Mouse (Mus musculus) ES-E14 (cell line): ENCODE measurements around the gene Hhipl1. TPM values are rescaled to one million over a fixed set of nuclear protein-coding genes. Genes with fewer than 3 reads are reported as not detected.

Experiments
- DNase-seq: peaks from one replicate; pipeline ENCODE4 v3.0.0-alpha.2; 2013; ENCODE audit warnings: low read depth, low spot score
- H3K27ac ChIP-seq: 2 replicates; pipeline ENCODE4 v1.5.1; 2012; ENCODE audit warnings: low read depth, mild to moderate bottlenecking, low read length, moderate library complexity, mixed read lengths; ENCODE audit not compliant: poor library complexity, insufficient read depth, severe bottlenecking
- H3K36me3 ChIP-seq: 2 replicates; pipeline ENCODE4 v1.6.1; 2012; ENCODE audit warnings: mild to moderate bottlenecking, low read length, moderate library complexity, mixed read lengths; ENCODE audit not compliant: control insufficient read depth, poor library complexity, insufficient read depth, severe bottlenecking
- H3K4me1 ChIP-seq, 2 experiments: fragments of 150-350 bp in 1 of 2; sonication (generic) in 1 of 2; 2 replicates each; pipeline ENCODE4 v1.6.1; 2012; ENCODE audit warnings: low read length in 2 of 2, mild to moderate bottlenecking in 1 of 2, mixed read lengths in 1 of 2; ENCODE audit not compliant: control insufficient read depth in 2 of 2, insufficient read depth in 2 of 2, poor library complexity in 1 of 2
- H3K4me3 ChIP-seq, 2 experiments: fragments of 150-350 bp in 1 of 2; sonication (generic) in 1 of 2; 2 replicates each; pipeline ENCODE4 v1.5.1; 2012; ENCODE audit warnings: low read length in 2 of 2, low read depth in 1 of 2, mild to moderate bottlenecking in 1 of 2, mixed read lengths in 1 of 2; ENCODE audit not compliant: insufficient read depth in 1 of 2, poor library complexity in 1 of 2, severe bottlenecking in 1 of 2
- H3K9ac ChIP-seq: 2 replicates; pipeline ENCODE4 v1.6.1; 2012; ENCODE audit warnings: low read depth, mild to moderate bottlenecking, low read length, mixed read lengths; ENCODE audit not compliant: poor library complexity, insufficient read depth, severe bottlenecking
- H3K9me3 ChIP-seq: fragments of 150-350 bp; sonication (generic); 2 replicates; pipeline ENCODE4 v1.6.1; 2012; ENCODE audit warnings: low read depth, mild to moderate bottlenecking, low read length; ENCODE audit not compliant: control insufficient read depth, insufficient read depth
- CHD2 ChIP-seq: IDR thresholded peaks from 2 replicates; pipeline ENCODE4 v1.6.1; 2014; ENCODE audit warnings: mild to moderate bottlenecking, low read depth, low read length, inconsistent platforms
- HCFC1 ChIP-seq: IDR thresholded peaks from 2 replicates; pipeline ENCODE4 v1.6.1; 2012; ENCODE audit warnings: low read length, inconsistent platforms, borderline replicate concordance; ENCODE audit not compliant: insufficient read depth
- MAFK ChIP-seq: IDR thresholded peaks from 2 replicates; pipeline ENCODE4 v1.6.1; 2014; ENCODE audit warnings: mild to moderate bottlenecking, low read depth, low read length, inconsistent platforms; ENCODE audit not compliant: insufficient read depth
- ZC3H11A ChIP-seq: IDR thresholded peaks from 2 replicates; pipeline ENCODE4 v1.6.1; 2012; ENCODE audit warnings: low read depth, mild to moderate bottlenecking, inconsistent platforms, low read length, borderline replicate concordance
- ZNF384 ChIP-seq: IDR thresholded peaks from 2 replicates; pipeline ENCODE4 v1.6.1; 2012; ENCODE audit warnings: low read depth, low read length, inconsistent platforms
- in situ Hi-C, 2 experiments: fragments of 600-800 bp; cut with MboI; formaldehyde crosslinking; loops; one replicate each; pipeline ENCODE4 v1.15.1; 2025; ENCODE audit warnings: low sequenced_read_pairs in 2 of 2, inconsistent platforms in 1 of 2; ENCODE audit not compliant: unreplicated experiment in 2 of 2
- total RNA-seq: library from RNA; depleted of rRNA; stranded (reverse); fragments of 300-350 nt; gene quantifications from 2 replicates; pipeline ENCODE4 v1.2.3, GENCODE M21; 2012

Gene Hhipl1
- total RNA-seq, 1 experiment = 1.0 TPM

GRCm38 (mm10) chr12:108309116-108309794, 3.2 kb downstream of the Hhipl1 start:
- in situ Hi-C loops = no loop called here
- Histone ChIP-seq H3K4me1 (peaks cover 0 to 20% of the 10 kb centered on the region in 2 experiments; a peak in 2 of 4 replicates), H3K36me3 (no peaks in the 10 kb centered on the region), H3K9me3 (no peaks in the 10 kb centered on the region), H3K4me3 (no peak overlapping the region), H3K9ac (no peak overlapping the region), H3K27ac (no peak overlapping the region)
- TF ChIP-seq ZC3H11A (no peak), ZNF384 (no peak), CHD2 (no peak), HCFC1 (no peak), MAFK (no peak)
- no peak for DNase-seq

GRCm38 (mm10) chr12:108310041-108310440, 4.0 kb downstream of the Hhipl1 start:
- in situ Hi-C loops = no loop called here

GRCm38 (mm10) chr12:108310456-108311027, 4.5 kb downstream of the Hhipl1 start:
- Histone ChIP-seq H3K9me3 (no peaks in the 10 kb centered on the region), H3K9ac (no peak overlapping the region), H3K4me1 (peaks cover 0 to 20% of the 10 kb centered on the region in 2 experiments; a peak in 2 of 4 replicates), H3K27ac (no peak overlapping the region), H3K36me3 (no peaks in the 10 kb centered on the region), H3K4me3 (no peak overlapping the region)
- no peak for TF ChIP-seq CHD2
- TF ChIP-seq MAFK = no peak
- TF ChIP-seq ZC3H11A = no peak
- no peak for TF ChIP-seq HCFC1
- TF ChIP-seq ZNF384 = no peak
- in situ Hi-C loops = no loop called here
- no peak for DNase-seq

More at GRCm38 (mm10) chr12:108310041-108310440, 4.0 kb downstream of the Hhipl1 start:
- Histone ChIP-seq H3K36me3 (no peaks in the 10 kb centered on the region), H3K9ac (no peak overlapping the region), H3K27ac (no peak overlapping the region), H3K4me1 (peaks cover 0 to 20% of the 10 kb centered on the region in 2 experiments; a peak in 2 of 4 replicates), H3K9me3 (no peaks in the 10 kb centered on the region), H3K4me3 (no peak overlapping the region)
- DNase-seq = no peak
- TF ChIP-seq ZNF384 (no peak), CHD2 (no peak), ZC3H11A (no peak), MAFK (no peak), HCFC1 (no peak)

- no peak overlapping the region for H3K4me3 ChIP-seq
- in situ Hi-C loops = no loop called here
- H3K9ac ChIP-seq = no peak overlapping the region
- TF ChIP-seq CHD2 = no peak
- no peak for TF ChIP-seq ZNF384
- no peak for TF ChIP-seq MAFK
- TF ChIP-seq ZC3H11A = no peak
- H3K9me3 ChIP-seq = no peaks in the 10 kb centered on the region
- no peaks in the 10 kb centered on the region for H3K36me3 ChIP-seq
- DNase-seq = no peak
- peaks cover 0 to 14% of the 10 kb centered on the region in 2 experiments; a peak in 1 of 4 replicates for H3K4me1 ChIP-seq
- no peak overlapping the region for H3K27ac ChIP-seq
These were observed 5.7 kb downstream of the Hhipl1 start for GRCm38 (mm10) chr12:108311741-108312290.
